Comparison of ENCODE assay signal across 8 mouse cellular contexts in genomic region chr13:10360777-10361176, GRCm38 (mm10). TPM values are rescaled to one million over a fixed set of nuclear protein-coding genes. Genes with fewer than 3 reads are reported as not detected.
DNase-seq lines count a peak whose midpoint lies in the region; ATAC-seq and TF ChIP-seq lines count a peak whose summit lies in the region.

Chrm3 (minus strand) TSS chr13:10360847.

- no peaks in the 10 kb centered on the region for H3K4me1 ChIP-seq in ES-Bruce4 (ENCODE audit: control insufficient read depth, insufficient read depth, low read length)
- H3K4me1 ChIP-seq in hindbrain, embryonic 14.5 days (replicated peaks; ENCODE audit: control insufficient read depth, insufficient read depth, low read length) = peaks cover 7% of the 10 kb centered on the region; the same call in 1 of the 2 replicates
- 0 out of 2 replicates have a peak, but pooled peaks cover 2% of the 10 kb centered on the region for H3K4me1 ChIP-seq in lung, embryonic 16.5 days (replicated peaks; ENCODE audit: control insufficient read depth, insufficient read depth, low read length)

- peak; percentile 91 for ATAC-seq in hindbrain, embryonic 14.5 days (ENCODE audit: low FRiP score)
- ATAC-seq in lung, embryonic 16.5 days (ENCODE audit: low read depth) = peak; percentile 83

- H3K4me3 ChIP-seq in ES-Bruce4 (ENCODE audit: low read depth, low read length) = peak within 1 kb of the TSS; percentile 64
- peak within 1 kb of the TSS; percentile 74 for H3K4me3 ChIP-seq in hindbrain, embryonic 14.5 days (replicated peaks; ENCODE audit: low read length)
- H3K4me3 ChIP-seq in lung, embryonic 16.5 days (ENCODE audit: low read length) = peak within 1 kb of the TSS; percentile 61

- H3K9ac ChIP-seq in ES-Bruce4 (ENCODE audit: low read depth, poor library complexity, severe bottlenecking) = peak within 1 kb of the TSS; percentile 10
- H3K9ac ChIP-seq in hindbrain, embryonic 14.5 days = peak within 1 kb of the TSS; percentile 69
- H3K9ac ChIP-seq in lung, embryonic 16.5 days (ENCODE audit: low read length) = peak within 1 kb of the TSS; percentile 63

- peaks cover 12% of the 10 kb centered on the region; the same call in 1 of the 2 replicates for H3K27me3 ChIP-seq in ES-Bruce4 (ENCODE audit: control insufficient read depth, insufficient read depth, low read length, poor library complexity, severe bottlenecking)
- peaks cover 41% of the 10 kb centered on the region for H3K27me3 ChIP-seq in hindbrain, embryonic 14.5 days (ENCODE audit: control insufficient read depth, insufficient read depth, low read length)
- H3K27me3 ChIP-seq in lung, embryonic 16.5 days (ENCODE audit: control insufficient read depth, insufficient read depth, low read depth, low read length) = peaks cover 13% of the 10 kb centered on the region

- no peak within 1 kb of the TSS for H3K27ac ChIP-seq in ES-Bruce4 (ENCODE audit: insufficient read depth, low read length)
- H3K27ac ChIP-seq in hindbrain, embryonic 14.5 days = peak within 1 kb of the TSS; percentile 41; the same call in 1 of the 2 replicates
- no peak within 1 kb of the TSS for H3K27ac ChIP-seq in lung, embryonic 16.5 days (ENCODE audit: low read length)

- H3K9me3 ChIP-seq in ES-Bruce4 (replicated peaks; ENCODE audit: control insufficient read depth, insufficient read depth, low read length, poor library complexity, severe bottlenecking) = no peaks in the 10 kb centered on the region
- H3K9me3 ChIP-seq in hindbrain, embryonic 14.5 days (ENCODE audit: control insufficient read depth, low read length) = no peaks in the 10 kb centered on the region
- H3K9me3 ChIP-seq in lung, embryonic 16.5 days (ENCODE audit: control insufficient read depth, low read length) = no peaks in the 10 kb centered on the region

- DNase-seq in cerebellum, postnatal 36 days = peak; percentile 57 to 64
- peak; percentile 18 for DNase-seq in gastrocnemius, adult 18-20 months (ENCODE audit: low spot score)
- peak; percentile 61 for DNase-seq in hindbrain, embryonic 14.5 days (ENCODE audit: low spot score)
- peak; percentile 67 to 70 for DNase-seq in layer of hippocampus, postnatal 36 days
- DNase-seq in ovary, postnatal 36 days (ENCODE audit: low spot score) = peak; percentile 47
- no peak for DNase-seq in adipocyte (ENCODE audit: low spot score)

- 2% methylated on average over 18 of the region's 18 CpGs for WGBS in hindbrain, embryonic 14.5 days
- under 1% methylated on average over 18 of the region's 18 CpGs for WGBS in lung, embryonic 16.5 days

- peak within 1 kb of the TSS; percentile 92 for H3K4me2 ChIP-seq in hindbrain, embryonic 14.5 days (replicated peaks)
- H3K4me2 ChIP-seq in lung, embryonic 16.5 days (ENCODE audit: low read depth, low read length) = peak within 1 kb of the TSS; percentile 97

- H3K36me3 ChIP-seq in ES-Bruce4 (ENCODE audit: control insufficient read depth, insufficient read depth, low read length, poor library complexity, severe bottlenecking) = no peaks in the 10 kb centered on the region
- H3K36me3 ChIP-seq in hindbrain, embryonic 14.5 days (replicated peaks; ENCODE audit: control insufficient read depth, insufficient read depth) = no peaks in the 10 kb centered on the region
- H3K36me3 ChIP-seq in lung, embryonic 16.5 days (ENCODE audit: control insufficient read depth, insufficient read depth, low read length) = no peaks in the 10 kb centered on the region

- no peak for TF ChIP-seq CTCF in ES-Bruce4 (IDR thresholded peaks at IDR 0.05; ENCODE audit: low read depth, low read length)

- no peak for TF ChIP-seq POLR2A in ES-Bruce4 (IDR thresholded peaks at IDR 0.05; ENCODE audit: insufficient read depth, low read length)

- TF ChIP-seq EP300 in ES-Bruce4 (IDR thresholded peaks at IDR 0.05; ENCODE audit: insufficient read depth, low read depth, low read length) = no peak

RNA-seq across cellular contexts. Expression of gene Chrm3, which starts in this region (rescaled TPM):
- 0.24 TPM in 1 of 2 replicates, not detected in the other for polyA plus RNA-seq in ES-Bruce4 (2011; ENCODE audit: insufficient read depth, insufficient read length, low read depth, missing spikeins)
- total RNA-seq in gastrocnemius, adult 18-20 months (2021) = under 1 TPM; 0.25 to 0.33 TPM
- polyA plus RNA-seq in hindbrain, embryonic 14.5 days (2014; fragmentation: Nextera tagmentation; extraction: Ambion mirVana) = 3.3 and 3.8 TPM in 2 replicates
- total RNA-seq in layer of hippocampus, postnatal 36 days (2021) = 10 to 100 TPM; 48.4 to 50.4 TPM
- 0.31 and 0.64 TPM in 2 replicates for polyA plus RNA-seq in lung, embryonic 16.5 days (2015; fragmentation: Nextera tagmentation; extraction: Ambion mirVana)

Comparison
In these comparisons a context has a peak if more than half of its experiments do, and no peak if none do; other contexts are left out.
1. RNA of gene Chrm3 (total RNA-seq): 48.4 to 50.4 TPM in layer of hippocampus, postnatal 36 days; 0.25 to 0.33 TPM in gastrocnemius, adult 18-20 months; every median in the first group is over 10 times any median in the second.
2. Peak in DNase-seq in gastrocnemius, adult 18-20 months; RNA of the gene not detected or under 1 TPM.
3. Peak in ATAC-seq, H3K4me3 ChIP-seq, H3K9ac ChIP-seq and H3K4me2 ChIP-seq in lung, embryonic 16.5 days; RNA of the gene not detected or under 1 TPM.
4. H3K9ac ChIP-seq: peak in every context shown above with its lines; median percentile 69 in hindbrain, embryonic 14.5 days; 63 in lung, embryonic 16.5 days; 10 in ES-Bruce4.
5. Peak in every context shown above with its lines, with median percentiles within 50 percentile points of each other: H3K4me3 ChIP-seq.